Mouse (Mus musculus) thymus, adult 2 months (tissue): ENCODE measurements around the gene Cbln1. TPM values are rescaled to one million over a fixed set of nuclear protein-coding genes. Genes with fewer than 3 reads are reported as not detected.

Experiments
- DNase-seq: peaks from one replicate; pipeline ENCODE4 v3.0.0; 2021
- H3K27ac ChIP-seq: fragments of 200-500 bp; 2 replicates; pipeline ENCODE4 v1.5.1; 2012; ENCODE audit warnings: low read length, control low read depth; ENCODE audit not compliant: control insufficient read depth, insufficient read depth
- H3K27me3 ChIP-seq: fragments of 200-500 bp; 2 replicates; pipeline ENCODE4 v1.6.1; 2012; ENCODE audit warnings: mild to moderate bottlenecking, low read length, moderate library complexity, mixed read lengths; ENCODE audit not compliant: control insufficient read depth, insufficient read depth
- H3K36me3 ChIP-seq: fragments of 200-500 bp; 2 replicates; pipeline ENCODE4 v1.6.1; 2012; ENCODE audit warnings: mild to moderate bottlenecking, low read length, moderate library complexity; ENCODE audit not compliant: control insufficient read depth, insufficient read depth
- H3K4me1 ChIP-seq: fragments of 200-500 bp; replicated peaks from 2 replicates; pipeline ENCODE4 v1.6.1; 2012; ENCODE audit warnings: low read length; ENCODE audit not compliant: control insufficient read depth, insufficient read depth
- H3K4me3 ChIP-seq: fragments of 200-500 bp; 2 replicates; pipeline ENCODE4 v1.5.1; 2012; ENCODE audit warnings: mild to moderate bottlenecking, low read length, control low read depth, moderate library complexity; ENCODE audit not compliant: control insufficient read depth, insufficient read depth
- CTCF ChIP-seq: fragments of 200-500 bp; IDR thresholded peaks from 2 replicates; pipeline ENCODE4 v1.5.1; 2012; ENCODE audit warnings: mild to moderate bottlenecking, control low read depth, low read length, moderate library complexity, borderline replicate concordance; ENCODE audit not compliant: control insufficient read depth, poor library complexity, insufficient read depth; ENCODE audit errors: extremely low read depth
- POLR2A ChIP-seq: fragments of 200-500 bp; IDR thresholded peaks from 2 replicates; pipeline ENCODE4 v1.6.1; 2012; ENCODE audit warnings: mild to moderate bottlenecking, low read length, control low read depth, moderate library complexity; ENCODE audit not compliant: control insufficient read depth, poor library complexity, insufficient read depth; ENCODE audit errors: extremely low read depth
- WGBS: fragments of 180-500 bp; shearing (Covaris S2); methylation state at CpG from one replicate; pipeline ENCODE4 v1.1.7; 2018; 5-methylcytosine and 5-hydroxymethylcytosine counted together
- polyA plus RNA-seq: library from polyadenylated mRNA; depleted of rRNA; stranded (reverse); fragments of >200 nt; gene quantifications from 2 replicates; pipeline ENCODE4 v1.2.3, GENCODE M21; 2012; rRNA removed

Gene Cbln1
- polyA plus RNA-seq, 1 experiment, result 0.12 TPM

GRCm38 (mm10) chr8:87451737-87452136 lies 20.7 kb downstream of the Cbln1 start:
- Histone ChIP-seq H3K36me3 (no peaks in the 10 kb centered on the region), H3K27ac (no peak overlapping the region), H3K4me1 (no peaks in the 10 kb centered on the region), H3K27me3 (no peaks in the 10 kb centered on the region), H3K4me3 (no peak overlapping the region)
- no peak for TF ChIP-seq CTCF
- no peak for TF ChIP-seq POLR2A
- no peak for DNase-seq
- WGBS, result 86% methylated on average over 2 of the region's 2 CpGs

DNA sequence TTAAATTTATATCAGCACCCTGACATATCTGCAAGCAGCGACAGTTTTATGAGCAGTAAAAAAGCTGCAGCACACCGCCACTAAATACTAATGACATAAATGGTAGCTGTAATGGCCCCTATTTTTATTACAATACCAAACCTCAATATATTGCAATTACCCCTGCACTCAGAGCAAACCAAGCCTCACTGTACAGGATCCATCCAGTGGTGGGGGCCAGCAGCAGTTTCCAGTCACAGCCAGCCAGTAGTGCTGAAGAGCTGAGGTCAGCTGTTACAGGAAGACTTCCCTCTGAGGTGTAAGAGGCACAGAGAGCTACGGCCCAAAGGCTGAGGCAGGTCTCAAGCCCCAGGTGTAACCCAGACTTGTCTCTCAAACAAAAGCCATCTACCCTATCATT lies 37.8 kb downstream of the Cbln1 start:
- no peaks in the 10 kb centered on the region for H3K36me3 ChIP-seq
- no peaks in the 10 kb centered on the region for H3K4me1 ChIP-seq
- WGBS, result 76% methylated on average over 3 of the region's 3 CpGs
- H3K4me3 ChIP-seq, result no peak overlapping the region
- no peaks in the 10 kb centered on the region for H3K27me3 ChIP-seq
- DNase-seq, result no peak
- H3K27ac ChIP-seq, result no peak overlapping the region
- TF ChIP-seq CTCF, result no peak
- no peak for TF ChIP-seq POLR2A

DNA sequence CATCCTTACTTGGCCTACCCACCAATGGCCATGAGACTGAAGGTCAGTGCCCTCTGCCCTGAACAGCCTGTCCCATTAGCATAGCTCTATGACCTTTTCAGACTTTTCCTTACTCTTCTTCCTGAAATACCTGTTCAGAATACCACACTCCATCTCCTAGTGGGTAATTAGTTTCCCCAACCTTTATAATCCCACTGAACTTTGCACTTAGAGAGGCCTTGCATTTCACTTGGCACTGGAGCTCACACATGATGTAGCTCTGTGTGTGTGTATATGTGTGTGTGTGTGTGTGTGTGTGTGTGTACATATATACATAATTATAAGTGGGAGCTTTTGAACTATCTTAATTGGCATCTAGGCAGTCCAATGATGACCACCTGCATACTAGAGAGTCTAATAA lies 45.2 kb downstream of the Cbln1 start:
- Histone ChIP-seq H3K4me1 (no peaks in the 10 kb centered on the region), H3K4me3 (no peak overlapping the region), H3K27ac (no peak overlapping the region), H3K36me3 (no peaks in the 10 kb centered on the region), H3K27me3 (no peaks in the 10 kb centered on the region)
- TF ChIP-seq POLR2A (no peak), CTCF (no peak)
- no peak for DNase-seq

DNA sequence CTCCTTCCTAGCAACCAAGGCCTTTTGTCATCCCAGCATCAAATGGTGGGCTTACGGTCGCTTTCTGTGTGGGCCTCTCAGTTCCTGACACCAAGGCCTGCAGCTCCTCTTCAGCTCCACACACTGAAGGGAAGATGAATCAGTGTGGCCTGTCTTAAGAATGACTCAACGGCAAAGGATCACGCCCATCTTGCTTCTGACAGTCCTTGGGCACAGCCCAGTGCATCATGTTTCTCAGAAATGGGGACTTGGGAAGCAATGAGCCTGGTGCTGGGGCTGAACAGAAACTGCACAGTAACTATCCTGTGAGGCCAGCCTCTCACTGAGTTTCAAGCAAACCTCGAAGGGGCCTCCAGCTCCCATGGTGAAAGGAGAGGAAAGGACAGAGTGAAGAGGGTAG lies 47.7 kb downstream of the Cbln1 start:
- Histone ChIP-seq H3K4me1 (no peaks in the 10 kb centered on the region), H3K27me3 (no peaks in the 10 kb centered on the region), H3K36me3 (no peaks in the 10 kb centered on the region), H3K27ac (no peak overlapping the region), H3K4me3 (no peak overlapping the region)
- no peak for DNase-seq
- 87% methylated on average over 5 of the region's 5 CpGs for WGBS
- no peak for TF ChIP-seq CTCF
- TF ChIP-seq POLR2A, result no peak

GRCm38 (mm10) chr8:87421697-87422096 lies 50.7 kb downstream of the Cbln1 start:
- TF ChIP-seq POLR2A (no peak), CTCF (no peak)
- H3K27ac ChIP-seq, result no peak overlapping the region
- 83% methylated on average over 8 of the region's 8 CpGs for WGBS
- H3K4me1 ChIP-seq, result no peaks in the 10 kb centered on the region
- no peaks in the 10 kb centered on the region for H3K27me3 ChIP-seq
- no peaks in the 10 kb centered on the region for H3K36me3 ChIP-seq
- no peak for DNase-seq
- H3K4me3 ChIP-seq, result no peak overlapping the region

Other genes with a start within 250 kb of the Cbln1 start
- gene 4933402J07Rik, start 91.2 kb upstream of the Cbln1 start, polyA plus RNA-seq, result not detected in 2 replicates